Mouse (Mus musculus) neural tube, embryonic 11.5 days (tissue): ENCODE measurements around the gene Vmn1r143. TPM values are rescaled to one million over a fixed set of nuclear protein-coding genes. Genes with fewer than 3 reads are reported as not detected.
"Not testable (repeated sequence)": the region's sequence is repeated elsewhere in the genome, so short reads cannot be mapped to it uniquely, and the experiment has no call there.

Source experiments
- ATAC-seq: fragments of 200-750 bp; cut with Nextera tagmentation; 2 replicates; pipeline ENCODE4 v1.8.0; 2017; ENCODE audit warnings: moderate number of reproducible peaks, mild to moderate bottlenecking, moderate TSS enrichment, moderate library complexity; ENCODE audit not compliant: insufficient read depth, low FRiP score, low TSS enrichment
- DNase-seq: peaks from one replicate; pipeline ENCODE4 v3.0.0-alpha.2; 2015; ENCODE audit warnings: low spot score
- H3K27ac ChIP-seq: fragments of 300-500 bp; sonication (generic); 2 replicates; pipeline ENCODE4 v1.5.1; 2014; ENCODE audit warnings: low read depth, mild to moderate bottlenecking, low read length
- H3K27me3 ChIP-seq: fragments of 300-500 bp; sonication (generic); 2 replicates; pipeline ENCODE4 v1.6.1; 2014; ENCODE audit warnings: mild to moderate bottlenecking, low read length, mixed read lengths; ENCODE audit not compliant: control insufficient read depth, insufficient read depth
- H3K36me3 ChIP-seq: fragments of 300-500 bp; sonication (generic); 2 replicates; pipeline ENCODE4 v1.6.1; 2014; ENCODE audit warnings: mild to moderate bottlenecking, low read length, moderate library complexity, mixed read lengths; ENCODE audit not compliant: control insufficient read depth, insufficient read depth
- H3K4me1 ChIP-seq: fragments of 300-500 bp; sonication (generic); 2 replicates; pipeline ENCODE4 v1.6.1; 2014; ENCODE audit warnings: low read length, mixed read lengths; ENCODE audit not compliant: control insufficient read depth, insufficient read depth
- H3K4me2 ChIP-seq: fragments of 300-500 bp; sonication (generic); 2 replicates; pipeline ENCODE4 v1.6.1; 2014; ENCODE audit warnings: low read depth, mild to moderate bottlenecking, moderate library complexity
- H3K4me3 ChIP-seq: fragments of 300-500 bp; sonication (generic); 2 replicates; pipeline ENCODE4 v1.5.1; 2014; ENCODE audit warnings: low read depth, low read length
- H3K9ac ChIP-seq: fragments of 300-500 bp; sonication (generic); 2 replicates; pipeline ENCODE4 v1.6.1; 2014; ENCODE audit warnings: mild to moderate bottlenecking, low read length
- H3K9me3 ChIP-seq: fragments of 300-500 bp; sonication (generic); 2 replicates; pipeline ENCODE4 v1.6.1; 2016; ENCODE audit warnings: low read length; ENCODE audit not compliant: control insufficient read depth
- WGBS: fragments of 180-500 bp; shearing (Covaris S2); extraction: QIAGEN DNeasy Blood & Tissue Kit; methylation state at CpG from one replicate; pipeline ENCODE4 v1.1.7; 2014; 5-methylcytosine and 5-hydroxymethylcytosine counted together
- polyA plus RNA-seq: library from polyadenylated mRNA; unstranded; fragments of >200 nt; fragmentation: Nextera tagmentation; extraction: Ambion mirVana; gene quantifications from 2 replicates; pipeline ENCODE4 v1.2.1, GENCODE M21; 2014

Gene Vmn1r143
- not detected in 2 replicates for polyA plus RNA-seq

DNA sequence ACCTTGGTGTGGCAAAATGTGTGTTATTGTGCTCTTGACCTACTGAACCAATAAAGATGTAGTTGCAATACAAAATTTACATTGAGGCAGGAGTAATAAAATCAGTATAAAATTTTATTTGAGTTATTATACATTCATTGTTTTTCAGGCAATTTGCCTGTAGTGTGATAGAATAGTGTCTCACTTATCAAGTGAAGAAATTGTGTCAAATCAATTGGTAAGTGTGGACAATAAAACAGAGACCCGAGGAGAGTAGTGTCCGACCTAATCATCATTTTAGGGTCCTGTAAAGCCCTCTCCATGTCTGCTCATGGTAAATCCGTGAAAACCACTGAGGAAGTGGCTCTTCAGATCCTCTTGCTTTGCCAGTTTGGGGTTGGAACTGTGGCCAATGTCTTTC, at the start of gene Vmn1r143:
Vmn1r143 (plus strand) TSS at position 301 of the 400 bp plus-strand sequence.
- H3K36me3 ChIP-seq, H3K4me1 ChIP-seq, H3K4me3 ChIP-seq, H3K27me3 ChIP-seq, H3K9me3 ChIP-seq, H3K9ac ChIP-seq, H3K27ac ChIP-seq, ATAC-seq, H3K4me2 ChIP-seq, DNase-seq: not testable (repeated sequence)
- no CpG with 5 or more reads among the region's 3 CpGs for WGBS

DNA sequence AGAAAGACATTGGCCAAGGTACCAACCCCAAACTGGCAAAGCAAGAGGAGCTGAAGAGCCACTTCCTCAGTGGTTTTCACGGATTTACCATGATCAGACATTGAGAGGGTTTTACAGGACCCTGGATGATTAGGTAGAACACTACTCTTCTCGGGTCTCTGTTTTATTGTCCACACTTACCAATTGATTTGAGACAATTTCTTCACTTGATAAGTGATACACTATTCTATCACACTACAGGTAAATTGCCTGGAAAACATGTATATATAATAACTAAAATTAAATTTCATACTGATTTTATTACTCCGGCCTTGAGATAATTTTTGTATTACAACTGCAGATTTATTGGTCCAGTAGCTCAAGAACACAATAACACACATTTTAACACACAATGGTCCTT, 25.2 kb upstream of the Vmn1r143 start, which contains the start of gene Vmn1r142:
Vmn1r142 (minus strand) TSS at position 101 of the 400 bp plus-strand sequence.
- not testable (repeated sequence) for H3K27me3 ChIP-seq, H3K36me3 ChIP-seq, H3K4me1 ChIP-seq, DNase-seq, H3K9ac ChIP-seq, H3K27ac ChIP-seq, ATAC-seq, H3K4me3 ChIP-seq, H3K9me3 ChIP-seq, H3K4me2 ChIP-seq
- WGBS, result no CpG with 5 or more reads among the region's 3 CpGs

DNA sequence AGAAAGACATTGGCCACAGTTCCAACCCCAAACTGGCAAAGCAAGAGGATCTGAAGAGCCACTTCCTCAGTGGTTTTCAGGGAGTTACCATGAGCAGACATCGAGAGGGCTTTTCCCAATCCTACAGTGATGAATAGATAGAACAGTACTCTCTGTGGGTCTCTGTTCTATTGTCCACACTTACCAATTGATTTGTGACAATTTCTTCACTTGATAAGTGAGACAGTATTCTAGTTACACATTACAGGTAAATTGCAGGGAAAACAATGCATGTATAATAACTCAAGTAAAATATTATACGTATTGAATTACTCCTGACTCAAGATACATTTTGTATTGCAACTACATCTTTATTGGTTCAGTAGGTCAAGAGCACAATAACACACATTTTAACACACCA, 12.0 kb downstream of the Vmn1r143 start, which contains the start of gene Gm8653:
Gm8653 (minus strand) TSS at position 101 of the 400 bp plus-strand sequence.
- not testable (repeated sequence) for H3K27me3 ChIP-seq, H3K4me3 ChIP-seq, H3K9ac ChIP-seq, ATAC-seq, DNase-seq, H3K36me3 ChIP-seq, H3K4me1 ChIP-seq, H3K4me2 ChIP-seq, H3K9me3 ChIP-seq, H3K27ac ChIP-seq
- no CpG with 5 or more reads among the region's 2 CpGs for WGBS

DNA sequence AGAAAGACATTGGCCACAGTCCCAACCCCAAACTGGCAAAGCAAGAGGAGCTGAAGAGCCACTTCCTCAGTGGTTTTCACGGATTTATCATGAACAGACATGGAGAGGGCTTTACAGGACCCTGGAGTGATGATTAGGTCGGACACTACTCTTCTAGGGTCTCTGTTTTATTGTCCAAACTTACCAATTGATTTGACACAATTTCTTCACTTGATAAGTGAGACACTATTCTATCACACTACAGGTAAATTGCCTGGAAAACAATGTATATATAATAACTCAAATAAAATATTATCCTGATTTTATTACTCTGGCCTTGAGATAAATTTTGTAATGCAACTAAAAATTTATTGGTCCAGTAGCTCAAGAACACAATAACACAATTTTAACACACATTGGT, 40.2 kb downstream of the Vmn1r143 start, which contains the start of gene Gm8453:
Gm8453 (minus strand) TSS at position 101 of the 400 bp plus-strand sequence.
- not testable (repeated sequence) for DNase-seq, H3K27ac ChIP-seq, H3K4me3 ChIP-seq, H3K4me2 ChIP-seq, H3K27me3 ChIP-seq, H3K9me3 ChIP-seq, ATAC-seq, H3K4me1 ChIP-seq, H3K9ac ChIP-seq, H3K36me3 ChIP-seq
- 42% methylated on average over 1 of the region's 2 CpGs for WGBS

Other genes with a start within 250 kb of the Vmn1r143 start
- gene Vmn1r137, start 194.8 kb upstream of the Vmn1r143 start, polyA plus RNA-seq, result not detected in 2 replicates
- not detected in 2 replicates for gene Vmn1r138, start 160.5 kb upstream of the Vmn1r143 start, polyA plus RNA-seq
- not detected in 2 replicates for gene Gm6176, start 133.1 kb upstream of the Vmn1r143 start, polyA plus RNA-seq
- not detected in 2 replicates for gene Vmn1r139, start 120.3 kb upstream of the Vmn1r143 start, polyA plus RNA-seq
- gene Gm16451, start 71.1 kb upstream of the Vmn1r143 start, polyA plus RNA-seq, result not detected in 2 replicates
- not detected in 2 replicates for gene Gm10666, start 54.6 kb upstream of the Vmn1r143 start, polyA plus RNA-seq
- gene Vmn1r142, start 25.3 kb upstream of the Vmn1r143 start, polyA plus RNA-seq, result not detected in 2 replicates
- not detected in 2 replicates for gene Gm8653, start 11.9 kb downstream of the Vmn1r143 start, polyA plus RNA-seq
- not detected in 2 replicates for gene Gm8453, start 40.1 kb downstream of the Vmn1r143 start, polyA plus RNA-seq
- gene Gm4187, start 140.3 kb downstream of the Vmn1r143 start, polyA plus RNA-seq, result not detected in 2 replicates
- gene Gm8660, start 181.7 kb downstream of the Vmn1r143 start, polyA plus RNA-seq, result not detected in 2 replicates
- gene Vmn1r148, start 224.2 kb downstream of the Vmn1r143 start, polyA plus RNA-seq, result not detected in 2 replicates
- gene Vmn1r149, start 248.9 kb downstream of the Vmn1r143 start, polyA plus RNA-seq, result not detected in 2 replicates